Mouse (Mus musculus): ENCODE data around the gene Cnpy3. TPM values are rescaled to one million over a fixed set of nuclear protein-coding genes. Genes with fewer than 3 reads are reported as not detected.

Cnpy3 gene
- total and polyA plus RNA-seq, 2 experiments from 2014 or later = 68.2 to 77.2 TPM

DNA sequence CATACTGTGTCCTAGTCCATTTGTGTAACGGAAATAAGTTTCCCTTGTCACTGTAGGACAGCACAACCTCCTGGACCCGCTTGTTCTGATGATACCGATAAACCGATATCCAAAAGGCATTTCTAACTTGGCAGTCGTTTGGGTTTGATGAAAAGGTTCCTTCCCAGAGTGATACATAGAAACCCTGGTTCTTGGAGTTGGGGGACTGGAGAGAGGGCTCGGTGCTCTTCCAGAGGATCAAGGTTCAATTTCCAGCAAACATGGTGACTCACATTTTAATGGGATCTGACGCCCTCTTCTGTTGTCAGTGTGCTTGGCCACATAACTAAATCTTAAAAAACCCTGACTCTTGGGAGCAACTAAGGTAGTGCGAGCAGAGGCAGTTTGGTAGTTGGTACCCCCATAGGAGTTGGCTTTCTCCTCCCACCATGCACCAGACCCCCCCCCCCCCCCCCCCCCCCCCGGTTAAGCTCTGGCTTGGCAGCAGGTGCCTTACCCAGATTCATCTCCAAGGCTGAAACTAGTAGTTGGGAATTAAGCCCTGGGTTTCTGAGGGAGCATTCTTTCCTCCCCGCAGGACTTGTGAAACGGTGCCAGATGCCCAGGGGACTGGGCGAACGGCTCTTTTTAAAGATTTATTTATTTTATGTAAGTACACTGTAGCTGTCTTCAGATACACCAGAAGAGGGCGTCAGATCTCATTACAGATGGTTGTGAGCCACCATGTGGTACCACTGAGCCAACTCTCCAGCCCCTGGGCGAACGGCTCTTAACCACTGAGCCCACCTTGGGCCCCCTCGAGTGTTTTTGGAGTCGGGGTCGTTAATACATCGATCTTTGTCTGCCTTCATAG, 21.5 kb upstream of the Cnpy3 start:
- DNase-seq = peak; percentile 42
- peak overlapping the region; percentile 80 for H3K27ac ChIP-seq (ENCODE audit: low read depth, low read length)
- H3K9ac ChIP-seq = peak overlapping the region; percentile 72
- ATAC-seq = no peak
- WGBS = 8% methylated on average over 19 of the region's 20 CpGs
- peak overlapping the region; percentile 73 for H3K4me3 ChIP-seq (ENCODE audit: low read depth, low read length)
- peaks cover 35% of the 10 kb centered on the region for H3K36me3 ChIP-seq (ENCODE audit: insufficient read depth)
- TF ChIP-seq CTCF (IDR thresholded peaks at IDR 0.05; ENCODE audit: low read depth) = peak; percentile 20; the same call in 1 of the 2 replicates
- no peaks in the 10 kb centered on the region for H3K27me3 ChIP-seq (ENCODE audit: insufficient read depth, low read length)
- 0 out of 2 replicates have a peak, but pooled peaks cover 4% of the 10 kb centered on the region for H3K4me1 ChIP-seq (ENCODE audit: insufficient read depth)
- H3K9me3 ChIP-seq (ENCODE audit: low read length) = no peaks in the 10 kb centered on the region
- peak overlapping the region; percentile 78 for H3K4me2 ChIP-seq (ENCODE audit: low read depth)

DNA sequence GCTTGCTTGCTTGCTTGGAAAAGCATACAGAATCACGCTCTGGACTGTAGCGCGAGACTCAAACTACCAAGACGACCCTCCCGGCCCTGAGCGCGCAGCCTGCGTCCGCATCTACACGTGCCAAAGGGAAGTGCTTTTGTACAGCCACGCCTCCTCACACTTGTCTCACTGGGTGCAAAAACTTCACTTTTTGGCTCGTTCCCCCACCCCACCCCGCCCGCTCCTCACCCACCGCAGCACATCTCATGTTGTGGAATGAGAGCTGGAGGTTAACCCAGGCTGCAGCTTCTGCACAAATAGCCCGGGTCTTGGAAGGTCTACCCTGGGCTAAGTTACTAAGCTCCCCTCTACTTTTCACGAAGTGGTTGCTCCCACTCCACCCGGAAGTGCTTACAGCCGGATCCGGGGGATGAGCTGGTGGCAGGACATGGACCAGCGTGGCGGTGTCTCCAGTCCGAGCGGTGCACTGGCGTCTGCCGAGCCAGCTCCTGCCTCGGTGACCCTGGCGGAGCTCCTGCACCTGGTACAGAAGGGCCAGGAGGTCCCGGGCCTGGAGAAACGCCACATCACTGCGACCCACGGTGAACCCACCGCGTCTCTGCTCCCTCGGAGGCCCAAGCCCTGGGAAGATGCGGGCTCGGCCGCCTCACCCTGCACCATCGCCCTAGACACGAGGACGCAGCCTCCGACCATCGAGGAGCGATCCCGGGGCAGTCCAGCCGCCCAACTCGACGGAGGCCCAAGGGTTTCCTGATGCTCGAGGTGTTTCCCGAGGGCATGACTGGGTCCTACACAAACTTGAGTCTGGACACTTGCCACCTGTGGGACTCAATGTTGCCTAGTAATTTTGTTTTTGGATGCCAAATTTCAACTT, 20.6 kb upstream of the Cnpy3 start, which contains the start of gene 2310039H08Rik:
Gene 2310039H08Rik, plus strand, starts transcription at position 232 of the 874 bp plus-strand sequence.
- 0 out of 2 replicates have a peak, but pooled peaks cover 4% of the 10 kb centered on the region for H3K4me1 ChIP-seq (ENCODE audit: insufficient read depth)
- peaks cover 28% of the 10 kb centered on the region for H3K36me3 ChIP-seq (ENCODE audit: insufficient read depth)
- no peaks in the 10 kb centered on the region for H3K9me3 ChIP-seq (ENCODE audit: low read length)
- H3K27me3 ChIP-seq (ENCODE audit: insufficient read depth, low read length) = no peaks in the 10 kb centered on the region
- H3K27ac ChIP-seq (ENCODE audit: low read depth, low read length) = peak within 1 kb of the TSS; percentile 80
- H3K4me3 ChIP-seq (ENCODE audit: low read depth, low read length) = peak within 1 kb of the TSS; percentile 73
- 1% methylated on average over 50 of the region's 50 CpGs for WGBS
- peak; percentile 94 for ATAC-seq
- H3K4me2 ChIP-seq (ENCODE audit: low read depth) = peak within 1 kb of the TSS; percentile 78
- TF ChIP-seq CTCF (IDR thresholded peaks at IDR 0.05; ENCODE audit: low read depth) = no peak
- DNase-seq = peak; percentile 92
- H3K9ac ChIP-seq = peak within 1 kb of the TSS; percentile 72

DNA sequence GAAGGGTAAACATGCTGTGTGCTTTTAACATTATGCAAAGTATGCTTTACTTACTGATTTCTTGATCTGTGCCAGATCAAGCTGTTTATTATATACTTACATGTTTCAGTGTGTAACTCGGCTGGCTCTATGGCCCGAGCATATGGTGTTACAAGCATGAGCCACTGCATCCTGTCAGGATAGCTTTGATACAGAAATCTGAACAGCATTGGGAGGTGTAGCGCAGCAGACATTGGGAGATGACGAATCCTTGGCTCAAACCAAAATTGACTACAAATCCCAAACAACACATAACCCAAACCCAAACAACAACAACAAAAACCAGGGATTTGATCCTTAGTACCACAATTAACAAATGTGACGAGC, 20.0 kb upstream of the Cnpy3 start:
- ATAC-seq = peak; percentile 66
- H3K36me3 ChIP-seq (ENCODE audit: insufficient read depth) = peaks cover 22% of the 10 kb centered on the region
- WGBS = 7% methylated on average over 5 of the region's 5 CpGs

DNA sequence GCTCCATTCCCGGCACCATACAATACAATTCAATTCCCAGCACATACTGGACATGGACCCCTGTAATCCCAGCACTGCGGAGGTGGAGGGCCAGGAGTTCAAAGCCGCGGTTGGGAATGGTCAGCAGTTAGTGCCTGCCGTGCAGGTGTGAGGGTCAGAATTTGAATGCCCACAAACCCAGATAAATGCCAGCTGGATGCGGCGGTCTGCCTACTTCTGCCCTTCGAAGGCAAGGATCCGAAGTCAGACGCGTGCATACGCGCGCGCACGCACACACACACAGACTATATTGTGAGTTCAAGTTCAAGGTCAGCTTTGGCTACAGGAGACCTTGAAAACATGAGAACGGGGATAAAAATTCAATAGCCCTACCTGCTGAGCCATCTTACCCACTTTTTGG, 19.6 kb upstream of the Cnpy3 start:
- H3K27ac ChIP-seq (ENCODE audit: low read depth, low read length) = peak overlapping the region; percentile 80
- peak overlapping the region; percentile 73 for H3K4me3 ChIP-seq (ENCODE audit: low read depth, low read length)
- DNase-seq (no peak), ATAC-seq (no peak)
- H3K9me3 ChIP-seq (ENCODE audit: low read length) = no peaks in the 10 kb centered on the region
- 0 out of 2 replicates have a peak, but pooled peaks cover 4% of the 10 kb centered on the region for H3K4me1 ChIP-seq (ENCODE audit: insufficient read depth)
- H3K9ac ChIP-seq = peak overlapping the region; percentile 72
- peaks cover 19% of the 10 kb centered on the region for H3K36me3 ChIP-seq (ENCODE audit: insufficient read depth)
- H3K27me3 ChIP-seq (ENCODE audit: insufficient read depth, low read length) = no peaks in the 10 kb centered on the region
- 64% methylated on average over 17 of the region's 17 CpGs for WGBS
- TF ChIP-seq CTCF (IDR thresholded peaks at IDR 0.05; ENCODE audit: low read depth) = no peak
- peak overlapping the region; percentile 78 for H3K4me2 ChIP-seq (ENCODE audit: low read depth)

More for the DNA sequence above, 20.0 kb upstream of the Cnpy3 start:
- peak overlapping the region; percentile 73 for H3K4me3 ChIP-seq (ENCODE audit: low read depth, low read length)
- no peak for DNase-seq
- no peaks in the 10 kb centered on the region for H3K9me3 ChIP-seq (ENCODE audit: low read length)
- TF ChIP-seq CTCF (IDR thresholded peaks at IDR 0.05; ENCODE audit: low read depth) = no peak
- peak overlapping the region; percentile 80 for H3K27ac ChIP-seq (ENCODE audit: low read depth, low read length)
- no peaks in the 10 kb centered on the region for H3K27me3 ChIP-seq (ENCODE audit: insufficient read depth, low read length)
- H3K9ac ChIP-seq = peak overlapping the region; percentile 72
- H3K4me2 ChIP-seq (ENCODE audit: low read depth) = peak overlapping the region; percentile 78
- 0 out of 2 replicates have a peak, but pooled peaks cover 4% of the 10 kb centered on the region for H3K4me1 ChIP-seq (ENCODE audit: insufficient read depth)

DNA sequence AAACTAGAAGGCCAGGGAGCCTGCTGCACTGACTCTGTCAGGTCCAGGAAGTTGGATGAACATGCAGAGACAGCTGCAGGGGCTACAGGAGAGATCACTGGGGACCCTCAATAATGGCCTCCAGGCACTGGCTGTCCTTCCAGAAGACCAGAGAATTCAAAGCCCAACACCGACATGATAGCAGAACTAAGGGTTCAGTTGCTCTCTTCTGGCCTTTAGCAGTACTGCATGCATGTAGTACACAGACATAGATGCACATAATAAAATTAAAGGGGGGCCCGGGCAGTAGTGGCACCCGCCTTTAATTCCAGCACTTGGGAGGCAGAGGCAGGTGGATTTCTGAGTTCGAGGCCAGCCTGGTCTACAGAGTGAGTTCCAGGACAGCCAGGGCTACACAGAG, 19.0 kb upstream of the Cnpy3 start:
- H3K36me3 ChIP-seq (ENCODE audit: insufficient read depth) = peaks cover 13% of the 10 kb centered on the region
- H3K4me2 ChIP-seq (ENCODE audit: low read depth) = no peak overlapping the region
- no peak overlapping the region for H3K27ac ChIP-seq (ENCODE audit: low read depth, low read length)
- WGBS = 89% methylated on average over 4 of the region's 4 CpGs
- no peak overlapping the region for H3K9ac ChIP-seq
- H3K4me3 ChIP-seq (ENCODE audit: low read depth, low read length) = no peak overlapping the region
- TF ChIP-seq CTCF (IDR thresholded peaks at IDR 0.05; ENCODE audit: low read depth) = peak; percentile 42
- no peak for DNase-seq
- H3K27me3 ChIP-seq (ENCODE audit: insufficient read depth, low read length) = no peaks in the 10 kb centered on the region
- H3K4me1 ChIP-seq (ENCODE audit: insufficient read depth) = 0 out of 2 replicates have a peak, but pooled peaks cover 4% of the 10 kb centered on the region
- ATAC-seq = no peak
- H3K9me3 ChIP-seq (ENCODE audit: low read length) = no peaks in the 10 kb centered on the region

DNA sequence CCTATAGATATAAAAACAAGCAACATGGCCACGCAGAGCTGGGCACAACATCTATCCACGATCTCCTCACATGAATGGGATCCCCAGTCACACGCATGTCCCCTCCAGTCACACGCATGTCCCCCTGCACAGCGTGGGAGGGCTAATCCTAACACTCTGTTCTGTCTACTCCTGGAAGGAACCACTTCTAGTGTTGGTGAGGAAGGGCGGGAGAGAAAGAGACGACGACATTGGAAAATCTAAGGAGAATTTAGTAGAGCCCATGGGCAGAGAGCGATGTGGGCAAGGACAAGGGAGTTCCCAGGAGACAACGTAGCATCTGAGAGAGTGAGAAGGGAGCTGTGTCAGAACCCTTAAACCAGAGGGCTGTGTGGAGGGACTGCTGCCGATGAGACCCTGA, 18.5 kb upstream of the Cnpy3 start:
- H3K27ac ChIP-seq (ENCODE audit: low read depth, low read length) = no peak overlapping the region
- 0 out of 2 replicates have a peak, but pooled peaks cover 4% of the 10 kb centered on the region for H3K4me1 ChIP-seq (ENCODE audit: insufficient read depth)
- H3K9me3 ChIP-seq (ENCODE audit: low read length) = no peaks in the 10 kb centered on the region
- 93% methylated on average over 11 of the region's 11 CpGs for WGBS
- H3K36me3 ChIP-seq (ENCODE audit: insufficient read depth) = peaks cover 8% of the 10 kb centered on the region
- ATAC-seq (no peak), DNase-seq (no peak)
- no peak overlapping the region for H3K4me2 ChIP-seq (ENCODE audit: low read depth)
- H3K9ac ChIP-seq = no peak overlapping the region
- TF ChIP-seq CTCF (IDR thresholded peaks at IDR 0.05; ENCODE audit: low read depth) = no peak
- H3K4me3 ChIP-seq (ENCODE audit: low read depth, low read length) = no peak overlapping the region
- no peaks in the 10 kb centered on the region for H3K27me3 ChIP-seq (ENCODE audit: insufficient read depth, low read length)

All from forebrain, postnatal 0 days (tissue).